Mouse (Mus musculus): ENCODE results near the gene Pbx1.

DNA sequence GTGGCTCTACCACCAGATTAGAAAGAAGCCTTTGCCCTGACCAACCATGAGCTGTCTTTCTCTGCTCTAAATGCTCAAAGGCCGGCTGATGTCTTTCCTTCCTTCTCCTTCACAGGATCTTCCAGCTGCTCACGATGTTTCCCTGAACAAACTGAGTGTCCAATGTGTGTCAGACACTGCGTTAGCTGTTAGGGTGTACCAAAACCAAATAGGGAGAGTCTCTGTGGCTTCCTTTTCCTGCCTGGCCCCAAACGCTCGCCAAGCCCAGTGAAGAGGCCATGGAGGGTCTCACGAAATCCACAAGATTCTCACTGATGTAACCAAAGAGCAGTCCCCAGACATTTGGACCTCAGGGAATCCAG lies 47.5 kb downstream of the Pbx1 start:
- TF ChIP-seq CTCF (IDR thresholded peaks at IDR 0.05; ENCODE audit: control insufficient read depth, insufficient read depth, low read length) (no peak), POLR2A (IDR thresholded peaks at IDR 0.05; ENCODE audit: borderline replicate concordance, control insufficient read depth, low read depth, low read length) (no peak)
